Mouse (Mus musculus) forebrain, embryonic 11.5 days (tissue): Measurements from ENCODE around the gene Fmo2. TPM values are rescaled to one million over a fixed set of nuclear protein-coding genes. Genes with fewer than 3 reads are reported as not detected.

ENCODE experiments used
- ATAC-seq: fragments of 200-750 bp; cut with Nextera tagmentation; replicated peaks from 2 replicates; pipeline ENCODE4 v1.8.0; 2017; ENCODE audit warnings: moderate TSS enrichment; ENCODE audit not compliant: low FRiP score
- DNase-seq: peaks from one replicate; pipeline ENCODE4 v3.0.0-alpha.2; 2017; ENCODE audit warnings: low spot score
- H3K27ac ChIP-seq: fragments of 300-500 bp; sonication (generic); 2 replicates; pipeline ENCODE4 v1.5.1; 2014; ENCODE audit warnings: low read depth, low read length
- H3K27me3 ChIP-seq: fragments of 300-500 bp; sonication (generic); 2 replicates; pipeline ENCODE4 v1.6.1; 2014; ENCODE audit warnings: mild to moderate bottlenecking, low read length, mixed read lengths; ENCODE audit not compliant: control insufficient read depth, insufficient read depth
- H3K36me3 ChIP-seq: fragments of 300-500 bp; sonication (generic); 2 replicates; pipeline ENCODE4 v1.6.1; 2014; ENCODE audit warnings: mild to moderate bottlenecking, low read length, moderate library complexity, mixed read lengths; ENCODE audit not compliant: control insufficient read depth, insufficient read depth
- H3K4me1 ChIP-seq: fragments of 300-500 bp; sonication (generic); replicated peaks from 2 replicates; pipeline ENCODE4 v1.6.1; 2014; ENCODE audit warnings: low read length, mixed read lengths; ENCODE audit not compliant: control insufficient read depth, insufficient read depth
- H3K4me2 ChIP-seq: fragments of 300-500 bp; sonication (generic); 2 replicates; pipeline ENCODE4 v1.6.1; 2014; ENCODE audit warnings: low read depth, mild to moderate bottlenecking, low read length, moderate library complexity, mixed read lengths; ENCODE audit not compliant: severe bottlenecking
- H3K4me3 ChIP-seq: fragments of 300-500 bp; sonication (generic); 2 replicates; pipeline ENCODE4 v1.5.1; 2014; ENCODE audit warnings: low read depth, low read length
- H3K9ac ChIP-seq: fragments of 300-500 bp; sonication (generic); 2 replicates; pipeline ENCODE4 v1.6.1; 2014; ENCODE audit warnings: low read length
- H3K9me3 ChIP-seq: fragments of 300-500 bp; sonication (generic); 2 replicates; pipeline ENCODE4 v1.6.1; 2016; ENCODE audit warnings: low read length, mixed read lengths; ENCODE audit not compliant: control insufficient read depth
- WGBS: fragments of 180-500 bp; shearing (Covaris S2); extraction: QIAGEN DNeasy Blood & Tissue Kit; methylation state at CpG from one replicate; pipeline ENCODE4 v1.1.7; 2014; 5-methylcytosine and 5-hydroxymethylcytosine counted together
- polyA plus RNA-seq: library from polyadenylated mRNA; unstranded; fragments of >200 nt; fragmentation: Nextera tagmentation; extraction: Ambion mirVana; gene quantifications from 2 replicates; pipeline ENCODE4 v1.2.1, GENCODE M21; 2014

Gene Fmo2
- polyA plus RNA-seq, 1 experiment from 2014 or later, result 0.13 TPM

DNA sequence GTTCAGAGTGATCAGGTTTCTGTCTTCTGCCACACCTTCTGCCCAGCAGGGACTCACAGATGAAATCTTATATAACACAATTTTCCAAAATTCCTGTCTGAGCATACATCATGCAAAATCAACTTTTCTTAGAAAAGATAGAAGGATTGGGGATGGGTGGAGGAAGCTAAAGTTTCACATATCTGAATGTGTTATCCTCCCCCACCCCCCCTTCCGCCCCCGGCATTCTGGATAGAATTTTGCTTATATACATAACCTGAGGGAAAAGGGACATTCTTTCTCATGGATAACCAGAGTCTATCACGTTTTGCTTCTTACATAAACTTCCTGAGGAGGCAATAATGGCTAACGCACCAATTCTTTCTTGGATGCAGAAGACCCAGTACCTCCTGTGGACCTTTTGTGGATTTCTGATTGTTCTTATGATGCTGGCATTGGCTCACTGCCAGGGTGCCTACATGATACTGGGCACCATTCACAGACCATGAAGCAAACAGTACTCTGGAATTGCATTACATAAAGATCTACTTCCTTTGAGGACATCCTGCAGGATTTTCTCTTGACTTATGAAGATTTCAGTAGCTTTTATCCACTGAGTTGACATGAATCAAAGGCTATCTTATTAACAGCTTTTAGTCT, 36.0 kb upstream of the Fmo2 start:
- ATAC-seq (no peak), DNase-seq (no peak)
- no peaks in the 10 kb centered on the region for H3K9me3 ChIP-seq
- no peaks in the 10 kb centered on the region for H3K36me3 ChIP-seq
- H3K27ac ChIP-seq, result no peak overlapping the region
- no peak overlapping the region for H3K4me2 ChIP-seq
- no peaks in the 10 kb centered on the region for H3K27me3 ChIP-seq
- H3K4me1 ChIP-seq, result no peaks in the 10 kb centered on the region
- H3K4me3 ChIP-seq, result no peak overlapping the region
- no peak overlapping the region for H3K9ac ChIP-seq
- WGBS, result 74% methylated on average over 4 of the region's 4 CpGs

DNA sequence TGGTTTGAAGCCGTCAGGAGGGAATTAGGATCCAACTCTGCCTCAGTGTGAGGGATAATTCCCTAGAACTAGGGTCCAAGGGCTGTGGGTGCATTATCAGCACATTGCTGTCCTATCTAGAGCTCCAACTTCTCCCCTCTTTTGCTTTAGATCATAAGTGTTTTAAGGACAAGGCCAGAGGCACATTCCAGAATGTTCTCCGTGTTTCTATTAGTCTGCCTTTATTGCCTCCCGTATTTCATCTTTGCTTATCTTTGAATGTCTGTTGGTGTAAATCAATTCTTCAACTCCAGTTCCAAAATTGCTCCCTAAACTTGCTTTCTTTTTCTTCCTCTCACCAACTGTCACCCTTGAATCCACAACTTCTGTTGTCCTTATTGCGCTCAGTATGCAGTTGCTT, 33.9 kb upstream of the Fmo2 start:
- no peak for DNase-seq
- no peak overlapping the region for H3K4me3 ChIP-seq
- H3K27me3 ChIP-seq, result no peaks in the 10 kb centered on the region
- H3K27ac ChIP-seq, result no peak overlapping the region
- H3K4me1 ChIP-seq, result no peaks in the 10 kb centered on the region
- H3K4me2 ChIP-seq, result no peak overlapping the region
- no peak overlapping the region for H3K9ac ChIP-seq
- no peaks in the 10 kb centered on the region for H3K9me3 ChIP-seq
- WGBS, result 89% methylated on average over 4 of the region's 4 CpGs
- ATAC-seq, result no peak
- no peaks in the 10 kb centered on the region for H3K36me3 ChIP-seq

DNA sequence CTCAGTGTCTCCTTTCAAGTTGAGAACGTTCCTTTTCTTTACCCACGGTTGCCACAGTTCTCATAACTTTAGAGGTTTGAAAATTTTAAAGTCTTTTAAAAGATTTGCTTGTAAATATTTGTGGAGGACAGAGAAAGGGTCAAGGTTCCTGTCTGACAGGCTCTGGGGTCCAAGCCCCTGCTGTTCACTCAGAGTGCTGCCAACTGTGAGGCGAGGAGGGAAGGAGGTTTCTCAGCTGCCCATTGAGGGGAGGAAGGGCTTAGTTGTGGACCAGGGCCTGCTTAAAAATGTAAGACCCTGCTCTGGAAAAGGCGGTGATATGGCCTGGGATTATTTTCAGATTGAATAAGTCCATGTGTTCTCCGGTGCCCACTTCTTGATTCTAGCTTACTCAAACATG, 33.4 kb upstream of the Fmo2 start:
- Histone ChIP-seq H3K27me3 (no peaks in the 10 kb centered on the region), H3K27ac (no peak overlapping the region), H3K4me2 (no peak overlapping the region), H3K36me3 (no peaks in the 10 kb centered on the region), H3K9me3 (no peaks in the 10 kb centered on the region), H3K4me1 (no peaks in the 10 kb centered on the region), H3K9ac (no peak overlapping the region), H3K4me3 (no peak overlapping the region)
- DNase-seq, result no peak
- 80% methylated on average over 5 of the region's 5 CpGs for WGBS
- ATAC-seq, result no peak

DNA sequence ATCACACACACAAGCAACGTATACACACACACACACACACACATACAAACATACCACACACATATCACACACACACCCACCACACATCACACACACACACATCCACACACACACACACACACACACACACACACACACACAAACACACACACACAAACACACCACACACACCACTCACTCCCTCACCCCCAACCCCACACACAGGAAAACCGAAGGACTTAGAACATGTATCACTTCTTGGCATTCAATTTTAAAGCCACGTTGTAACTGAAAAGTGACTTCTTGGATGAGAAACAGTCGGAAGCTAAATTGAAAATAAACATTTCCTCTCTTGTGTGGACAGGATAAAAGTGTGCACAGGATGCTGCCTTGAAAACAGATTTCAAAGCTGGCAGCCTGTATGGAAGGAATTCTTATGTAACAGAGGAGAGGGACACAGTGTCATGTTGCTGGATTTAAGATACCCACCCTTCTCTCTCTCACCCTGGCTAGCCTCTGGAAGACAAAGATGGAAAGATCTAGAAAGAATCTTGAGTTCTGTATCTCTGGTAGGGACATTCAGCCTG, 32.9 kb upstream of the Fmo2 start:
- H3K9ac ChIP-seq, result no peak overlapping the region
- no peaks in the 10 kb centered on the region for H3K36me3 ChIP-seq
- H3K4me2 ChIP-seq, result no peak overlapping the region
- no peak overlapping the region for H3K27ac ChIP-seq
- WGBS, result 82% methylated on average over 4 of the region's 4 CpGs
- H3K27me3 ChIP-seq, result no peaks in the 10 kb centered on the region
- DNase-seq (no peak), ATAC-seq (no peak)
- H3K9me3 ChIP-seq, result no peaks in the 10 kb centered on the region
- no peak overlapping the region for H3K4me3 ChIP-seq
- H3K4me1 ChIP-seq, result no peaks in the 10 kb centered on the region

DNA sequence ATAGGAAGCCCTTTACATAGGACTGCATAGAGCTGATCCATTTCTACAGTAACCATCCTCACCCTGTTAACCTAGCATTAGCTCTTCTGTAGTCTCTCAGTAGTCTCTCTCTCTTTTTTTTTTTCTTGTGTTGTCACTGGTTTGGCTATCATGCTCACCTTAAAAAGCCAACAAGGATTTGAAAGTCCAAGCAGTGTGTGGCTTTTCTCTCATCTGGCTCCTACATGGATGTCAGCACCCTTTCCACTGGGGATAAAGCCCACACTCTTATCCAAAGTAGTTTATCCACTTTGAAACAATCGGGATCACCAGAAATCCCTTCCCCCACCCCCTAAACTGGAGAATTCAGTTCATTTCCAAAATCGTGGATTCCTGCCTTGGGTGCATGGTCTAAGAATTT, 32.1 kb upstream of the Fmo2 start:
- Histone ChIP-seq H3K9ac (no peak overlapping the region), H3K4me1 (no peaks in the 10 kb centered on the region), H3K9me3 (no peaks in the 10 kb centered on the region), H3K27ac (no peak overlapping the region), H3K36me3 (no peaks in the 10 kb centered on the region), H3K4me3 (no peak overlapping the region), H3K27me3 (no peaks in the 10 kb centered on the region), H3K4me2 (no peak overlapping the region)
- DNase-seq, result no peak
- WGBS, result 64% methylated on average over 2 of the region's 2 CpGs
- ATAC-seq, result no peak

DNA sequence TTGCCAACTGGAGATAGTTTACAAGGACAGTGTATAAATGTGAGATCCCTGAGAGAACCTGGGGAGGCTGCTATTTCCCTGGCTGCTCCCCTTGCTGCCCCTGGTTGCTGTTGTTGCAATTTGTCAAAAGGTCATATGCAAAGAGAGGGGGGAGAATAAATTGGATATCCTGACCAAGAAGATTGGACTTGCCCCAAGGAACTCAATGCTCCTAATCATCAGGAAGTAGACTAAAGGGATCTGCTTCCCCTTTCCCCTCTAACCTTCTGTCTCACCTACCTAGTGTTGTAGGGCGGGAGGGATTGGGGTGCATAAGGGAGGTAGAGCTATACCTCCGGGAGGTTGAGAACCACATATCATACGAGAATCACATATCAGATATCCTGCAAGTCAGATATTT, 30.6 kb upstream of the Fmo2 start:
- Histone ChIP-seq H3K4me2 (no peak overlapping the region), H3K36me3 (no peaks in the 10 kb centered on the region), H3K9ac (no peak overlapping the region), H3K4me1 (no peaks in the 10 kb centered on the region), H3K9me3 (no peaks in the 10 kb centered on the region), H3K27me3 (no peaks in the 10 kb centered on the region), H3K27ac (no peak overlapping the region), H3K4me3 (no peak overlapping the region)
- 87% methylated on average over 3 of the region's 3 CpGs for WGBS
- DNase-seq, result no peak
- ATAC-seq, result no peak

DNA sequence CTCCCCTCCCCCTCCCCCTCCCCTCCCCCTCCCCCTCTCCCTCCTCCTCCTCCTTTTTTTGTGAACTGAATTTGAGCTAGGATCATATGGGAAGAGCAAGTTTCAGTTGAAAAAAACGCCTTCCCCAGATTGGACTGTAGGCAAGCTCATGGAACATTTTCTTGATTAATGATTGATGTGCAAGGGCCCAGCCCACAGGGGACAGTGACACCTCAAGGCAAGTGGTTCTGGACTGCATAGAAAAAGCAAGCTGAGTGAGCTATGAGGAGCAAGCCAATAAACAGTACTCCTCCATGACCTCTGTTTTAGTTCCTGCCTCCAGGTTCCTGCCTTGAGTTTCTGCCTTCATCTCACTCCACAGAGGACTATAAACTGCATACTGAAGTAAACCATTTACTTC, 26.6 kb upstream of the Fmo2 start:
- Histone ChIP-seq H3K4me1 (no peaks in the 10 kb centered on the region), H3K4me2 (no peak overlapping the region), H3K27me3 (no peaks in the 10 kb centered on the region), H3K36me3 (no peaks in the 10 kb centered on the region), H3K27ac (no peak overlapping the region), H3K9me3 (no peaks in the 10 kb centered on the region), H3K9ac (no peak overlapping the region), H3K4me3 (no peak overlapping the region)
- WGBS, result 62% methylated on average over 1 of the region's 1 CpGs
- DNase-seq (no peak), ATAC-seq (no peak)

DNA sequence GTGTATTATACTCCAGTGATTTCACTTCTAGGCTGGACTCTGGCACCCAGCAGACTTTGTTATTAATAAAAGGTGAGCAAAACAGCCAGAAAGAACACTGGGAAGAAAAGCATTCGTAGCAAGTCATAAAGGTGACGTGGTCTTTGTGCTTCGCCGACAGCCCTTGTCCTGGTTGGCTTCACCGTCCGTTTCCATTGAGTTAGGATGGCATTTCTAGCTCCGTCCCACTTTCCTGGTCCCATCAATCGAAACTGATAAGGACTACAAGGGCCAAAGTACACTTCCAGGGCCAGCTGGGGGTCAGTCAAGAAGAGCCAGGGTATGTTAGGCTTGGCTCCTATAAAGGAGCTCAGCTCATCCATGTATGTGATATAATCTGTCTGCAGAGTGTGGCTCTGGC, 18.1 kb upstream of the Fmo2 start:
- Histone ChIP-seq H3K36me3 (no peaks in the 10 kb centered on the region), H3K27ac (no peak overlapping the region), H3K4me2 (no peak overlapping the region), H3K4me3 (no peak overlapping the region), H3K9ac (no peak overlapping the region), H3K27me3 (no peaks in the 10 kb centered on the region), H3K9me3 (no peaks in the 10 kb centered on the region), H3K4me1 (no peaks in the 10 kb centered on the region)
- DNase-seq (no peak), ATAC-seq (no peak)
- WGBS, result 89% methylated on average over 8 of the region's 8 CpGs

DNA sequence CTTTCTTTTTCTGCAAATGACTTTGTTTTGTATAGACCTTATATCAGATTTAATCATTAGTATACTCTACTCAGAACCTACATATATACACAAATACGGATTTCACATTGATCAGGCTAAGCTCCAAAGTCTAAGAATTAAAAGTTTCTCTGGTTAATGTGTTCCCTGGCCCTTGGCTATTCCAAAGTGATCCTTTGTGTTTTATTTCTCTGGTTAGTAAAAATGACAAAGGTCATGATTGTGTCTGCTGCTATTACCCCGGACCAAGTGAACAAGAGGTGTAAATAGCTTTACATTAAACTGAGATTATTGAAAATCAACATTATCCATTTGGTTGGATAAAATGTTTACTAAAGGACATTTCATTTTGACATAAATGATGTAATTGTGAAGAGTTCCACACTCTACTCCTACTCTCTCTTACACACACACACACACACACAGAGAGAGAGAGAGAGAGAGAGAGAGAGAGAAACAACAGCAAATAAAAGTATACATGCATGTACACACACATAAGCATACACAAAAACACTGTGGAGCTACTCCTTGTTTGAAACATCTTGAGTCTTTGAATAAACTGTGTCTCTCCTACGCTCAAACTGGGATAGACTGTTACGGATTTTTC, 16.5 kb upstream of the Fmo2 start:
- 85% methylated on average over 4 of the region's 4 CpGs for WGBS
- Histone ChIP-seq H3K4me2 (no peak overlapping the region), H3K9ac (no peak overlapping the region)

More for the DNA sequence above, 16.5 kb upstream of the Fmo2 start:
- no peaks in the 10 kb centered on the region for H3K4me1 ChIP-seq
- H3K27me3 ChIP-seq, result no peaks in the 10 kb centered on the region
- no peak overlapping the region for H3K27ac ChIP-seq
- DNase-seq (no peak), ATAC-seq (no peak)
- no peaks in the 10 kb centered on the region for H3K36me3 ChIP-seq
- H3K9me3 ChIP-seq, result no peaks in the 10 kb centered on the region
- no peak overlapping the region for H3K4me3 ChIP-seq
